In genomic region chr1:180913797-180914196, GRCm38 (mm10) we compare ENCODE assay signal across 18 mouse cellular contexts. TPM values are rescaled to one million over a fixed set of nuclear protein-coding genes. Genes with fewer than 3 reads are reported as not detected.
A peak's percentile ranks its signal among the peaks of the same experiment; 100 is the strongest.
DNase-seq lines count a peak whose midpoint lies in the region; ATAC-seq and TF ChIP-seq lines count a peak whose summit lies in the region.
"Had no signal": no experiment of that assay in that cellular context is flagged by ENCODE, and none has a peak within 500 bp of the region (broad histone marks: within the 10 kb centered on the region; RNA-seq: fewer than 3 reads in every experiment).

No protein-coding gene starts in this region.

- H3K4me1 ChIP-seq in lung, postnatal 0 days (ENCODE audit: insufficient read depth, low read depth, low read length): no peaks in the 10 kb centered on the region
- H3K4me1 ChIP-seq in stomach, postnatal 0 days (replicated peaks; ENCODE audit: control insufficient read depth, insufficient read depth): no peaks in the 10 kb centered on the region
- 0 out of 2 replicates have a peak, but pooled peaks cover 3% of the 10 kb centered on the region for H3K4me1 ChIP-seq in hindbrain, embryonic 13.5 days (replicated peaks)

- H3K4me2 ChIP-seq in lung, postnatal 0 days (replicated peaks; ENCODE audit: low read depth, low read length): no peak overlapping the region
- no peak overlapping the region for H3K4me2 ChIP-seq in stomach, postnatal 0 days (replicated peaks; ENCODE audit: low read depth)
- no peak overlapping the region for H3K4me2 ChIP-seq in hindbrain, embryonic 13.5 days

- 41% methylated on average over 4 of the region's 4 CpGs for WGBS in lung, postnatal 0 days
- 32% methylated on average over 4 of the region's 4 CpGs for WGBS in stomach, postnatal 0 days
- 66% methylated on average over 4 of the region's 4 CpGs for whole genome bisulfite sequencing in hindbrain, embryonic 13.5 days

- no peak overlapping the region for H3K9ac ChIP-seq in lung, postnatal 0 days (replicated peaks; ENCODE audit: low read depth)
- no peak overlapping the region for H3K9ac ChIP-seq in stomach, postnatal 0 days (ENCODE audit: low read length)
- H3K9ac ChIP-seq in hindbrain, embryonic 13.5 days: no peak overlapping the region

- ATAC-seq in lung, postnatal 0 days: peak; percentile 64
- peak; percentile 41 for ATAC-seq in stomach, postnatal 0 days (ENCODE audit: low FRiP score, low TSS enrichment)
- ATAC-seq in hindbrain, embryonic 13.5 days (ENCODE audit: low FRiP score): no peak
- ATAC-seq: hindbrain, postnatal 0 days had no signal

- H3K4me3 ChIP-seq in lung, postnatal 0 days (ENCODE audit: low read depth, low read length): no peak overlapping the region
- no peak overlapping the region for H3K4me3 ChIP-seq in stomach, postnatal 0 days (ENCODE audit: low read depth, low read length)
- H3K4me3 ChIP-seq in hindbrain, embryonic 13.5 days: no peak overlapping the region

- TF ChIP-seq EP300 in lung, postnatal 0 days (IDR thresholded peaks at IDR 0.05): no peak
- TF ChIP-seq EP300 in stomach, postnatal 0 days (optimal IDR thresholded peaks at IDR 0.05): no peak

- H3K27me3 ChIP-seq in lung, postnatal 0 days (replicated peaks; ENCODE audit: insufficient read depth, low read length): no peaks in the 10 kb centered on the region
- no peaks in the 10 kb centered on the region for H3K27me3 ChIP-seq in stomach, postnatal 0 days (ENCODE audit: control insufficient read depth, insufficient read depth, low read length)
- H3K27me3 ChIP-seq in hindbrain, embryonic 13.5 days: no peaks in the 10 kb centered on the region

- no peak overlapping the region for H3K27ac ChIP-seq in lung, postnatal 0 days (ENCODE audit: low read length)
- no peak overlapping the region for H3K27ac ChIP-seq in stomach, postnatal 0 days (replicated peaks)
- H3K27ac ChIP-seq in hindbrain, embryonic 13.5 days: no peak overlapping the region
- H3K27ac ChIP-seq: hindbrain, postnatal 0 days had no signal

- no peaks in the 10 kb centered on the region for H3K9me3 ChIP-seq in lung, postnatal 0 days (ENCODE audit: low read length)
- no peaks in the 10 kb centered on the region for H3K9me3 ChIP-seq in stomach, postnatal 0 days (ENCODE audit: control insufficient read depth, low read length)
- H3K9me3 ChIP-seq in hindbrain, embryonic 13.5 days: no peaks in the 10 kb centered on the region

- no peaks in the 10 kb centered on the region for H3K36me3 ChIP-seq in lung, postnatal 0 days (ENCODE audit: insufficient read depth, low read length)
- H3K36me3 ChIP-seq in stomach, postnatal 0 days (ENCODE audit: control insufficient read depth, insufficient read depth, low read length): no peaks in the 10 kb centered on the region
- H3K36me3 ChIP-seq in hindbrain, embryonic 13.5 days: peaks cover 4% of the 10 kb centered on the region; the same call in 1 of the 2 replicates

- DNase-seq in embryo, embryonic 11 days: peak; percentile 50
- DNase-seq in embryo, embryonic 9.5 days (ENCODE audit: extremely low spot score): no peak
- DNase-seq in lung, postnatal 0 days (ENCODE audit: low spot score): peak; percentile 66
- DNase-seq in lung, postnatal 25 days (ENCODE audit: low spot score): no peak
- DNase-seq in forelimb bud, embryonic 11.5 days (ENCODE audit: low read depth, low spot score): peak; percentile 68
- DNase-seq in stomach, postnatal 0 days (ENCODE audit: low spot score): peak; percentile 52
- DNase-seq in kidney, postnatal 14 days: no peak
- DNase-seq: cerebellum, adult 11 months; gastrocnemius, postnatal 36 days; heart, postnatal 10 days; kidney, adult 18-20 months; kidney, postnatal 4 days; lung, adult 2 months had no signal

- no peak for TF ChIP-seq CTCF in lung, postnatal 0 days (IDR thresholded peaks at IDR 0.05)
- no peak for TF ChIP-seq CTCF in stomach, postnatal 0 days (IDR thresholded peaks at IDR 0.05; ENCODE audit: low read depth)

RNA-seq across cellular contexts. Expression of gene Pycr2, which starts 9.7 kb away (rescaled TPM):
- polyA plus RNA-seq in lung, postnatal 0 days (2015; fragmentation: Nextera tagmentation; extraction: Ambion mirVana): 51.9 and 57.5 TPM in 2 replicates
- polyA plus RNA-seq in stomach, postnatal 0 days (2015; fragmentation: Nextera tagmentation; extraction: Ambion mirVana): 62.6 and 63.7 TPM in 2 replicates
- polyA plus RNA-seq in hindbrain, embryonic 13.5 days (2015; fragmentation: Nextera tagmentation; extraction: Ambion mirVana): 74.1 and 78.7 TPM in 2 replicates

RNA-seq across cellular contexts. Expression of gene Lefty2, which starts 20.9 kb away (rescaled TPM):
- polyA plus RNA-seq in lung, postnatal 0 days (2015; fragmentation: Nextera tagmentation; extraction: Ambion mirVana): 0.16 TPM in 1 of 2 replicates, not detected in the other
- 0.13 and 0.15 TPM in 2 replicates for polyA plus RNA-seq in stomach, postnatal 0 days (2015; fragmentation: Nextera tagmentation; extraction: Ambion mirVana)
- 0.26 and 0.63 TPM in 2 replicates for polyA plus RNA-seq in hindbrain, embryonic 13.5 days (2015; fragmentation: Nextera tagmentation; extraction: Ambion mirVana)
- polyA plus RNA-seq: liver, adult 2 months; lung, adult 2 months; small intestine, adult 2 months; stomach, embryonic 14.5 days had no signal

RNA-seq across cellular contexts. Expression of gene Lefty1, which starts 21.0 kb away (rescaled TPM):
- polyA plus RNA-seq in lung, postnatal 0 days (2015; fragmentation: Nextera tagmentation; extraction: Ambion mirVana): 1.1 and 2.1 TPM in 2 replicates
- 6.1 TPM in 2 replicates for polyA plus RNA-seq in stomach, postnatal 0 days (2015; fragmentation: Nextera tagmentation; extraction: Ambion mirVana)
- polyA plus RNA-seq in hindbrain, embryonic 13.5 days (2015; fragmentation: Nextera tagmentation; extraction: Ambion mirVana): 0.23 and 0.58 TPM in 2 replicates

RNA-seq across cellular contexts. Expression of gene Tmem63a, which starts 28.3 kb away (rescaled TPM):
- polyA plus RNA-seq in lung, postnatal 0 days (2015; fragmentation: Nextera tagmentation; extraction: Ambion mirVana): 22.7 and 25.1 TPM in 2 replicates
- 35.2 and 36.7 TPM in 2 replicates for polyA plus RNA-seq in stomach, postnatal 0 days (2015; fragmentation: Nextera tagmentation; extraction: Ambion mirVana)
- 1.5 and 1.8 TPM in 2 replicates for polyA plus RNA-seq in hindbrain, embryonic 13.5 days (2015; fragmentation: Nextera tagmentation; extraction: Ambion mirVana)

Comparison
In these comparisons a context has a peak if more than half of its experiments do, and no peak if none do; other contexts are left out.
1. DNase-seq: peak in embryo, embryonic 11 days (single experiment), lung, postnatal 0 days (single experiment), forelimb bud, embryonic 11.5 days (single experiment) and stomach, postnatal 0 days (single experiment); none in embryo, embryonic 9.5 days (single experiment), lung, postnatal 25 days (single experiment) and kidney, postnatal 14 days (single experiment).